Mouse (Mus musculus): ENCODE data around the gene Btaf1.

Btaf1 gene

DNA sequence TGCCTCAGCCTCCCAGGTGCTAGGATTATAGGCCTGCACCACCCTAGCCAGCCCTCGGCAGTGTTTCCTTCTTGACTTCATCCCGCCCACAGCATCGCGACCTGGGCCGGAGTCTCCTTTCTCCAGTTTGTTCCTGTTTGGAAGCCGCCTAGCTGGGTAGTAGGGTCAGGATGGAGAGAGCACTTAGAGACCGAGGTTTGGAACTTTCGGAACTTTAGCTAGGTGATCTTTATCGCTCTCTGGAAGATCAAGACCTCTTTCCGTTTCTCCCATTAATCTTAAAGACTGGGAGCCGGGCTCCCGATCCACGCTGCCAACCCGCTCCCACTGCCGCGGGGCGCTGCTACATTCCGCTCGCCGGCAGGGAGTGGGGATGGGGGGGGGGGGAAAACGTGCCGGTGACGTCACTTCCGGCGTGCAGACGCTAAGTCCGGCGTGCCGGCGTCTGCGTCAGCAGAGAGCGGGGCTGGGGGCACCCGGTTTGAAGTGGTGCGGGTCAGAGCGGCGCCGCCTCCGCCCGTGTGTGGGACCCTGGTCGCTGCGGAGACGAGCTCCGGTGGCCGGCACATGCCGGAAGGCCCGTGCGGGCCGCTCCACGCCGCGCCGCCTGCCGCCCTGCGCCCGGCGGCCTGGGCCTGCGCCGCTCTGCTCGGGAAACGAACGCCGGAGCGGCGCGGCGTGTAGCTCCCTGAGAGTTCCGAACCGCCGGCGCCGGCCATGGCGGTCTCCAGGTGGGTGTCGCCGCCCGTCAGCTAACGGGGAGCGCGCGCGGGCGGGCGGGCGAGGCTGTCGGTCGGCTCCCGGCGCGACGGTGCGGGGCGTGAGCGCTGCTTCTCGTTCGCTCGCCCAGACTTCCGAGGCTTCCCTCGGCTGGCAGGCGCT is at the start of gene Btaf1:
Gene Btaf1, plus strand, starts transcription at position 409 of the 882 bp plus-strand sequence.
- DNase-seq: peak; percentile 91

DNA sequence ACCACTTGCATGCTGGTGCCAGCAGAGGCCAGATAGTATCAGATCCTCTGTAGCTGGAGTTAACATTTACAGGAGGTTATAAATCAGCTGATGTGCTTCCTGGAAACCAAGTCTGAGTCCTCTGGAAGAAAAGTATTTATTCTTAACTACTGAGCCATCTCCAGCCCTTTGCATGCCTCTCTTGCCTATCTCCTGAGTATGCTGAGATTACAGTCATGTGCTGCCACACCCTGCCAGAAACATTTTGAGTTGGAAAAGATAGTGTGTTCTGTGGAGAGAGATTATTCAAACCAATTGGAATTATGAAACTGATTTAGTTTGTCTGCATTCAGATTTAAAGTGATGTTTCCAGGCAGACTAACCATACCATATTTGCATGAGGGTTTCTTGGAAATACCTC is 48.5 kb upstream of the Btaf1 start:
- no peak for DNase-seq

DNA sequence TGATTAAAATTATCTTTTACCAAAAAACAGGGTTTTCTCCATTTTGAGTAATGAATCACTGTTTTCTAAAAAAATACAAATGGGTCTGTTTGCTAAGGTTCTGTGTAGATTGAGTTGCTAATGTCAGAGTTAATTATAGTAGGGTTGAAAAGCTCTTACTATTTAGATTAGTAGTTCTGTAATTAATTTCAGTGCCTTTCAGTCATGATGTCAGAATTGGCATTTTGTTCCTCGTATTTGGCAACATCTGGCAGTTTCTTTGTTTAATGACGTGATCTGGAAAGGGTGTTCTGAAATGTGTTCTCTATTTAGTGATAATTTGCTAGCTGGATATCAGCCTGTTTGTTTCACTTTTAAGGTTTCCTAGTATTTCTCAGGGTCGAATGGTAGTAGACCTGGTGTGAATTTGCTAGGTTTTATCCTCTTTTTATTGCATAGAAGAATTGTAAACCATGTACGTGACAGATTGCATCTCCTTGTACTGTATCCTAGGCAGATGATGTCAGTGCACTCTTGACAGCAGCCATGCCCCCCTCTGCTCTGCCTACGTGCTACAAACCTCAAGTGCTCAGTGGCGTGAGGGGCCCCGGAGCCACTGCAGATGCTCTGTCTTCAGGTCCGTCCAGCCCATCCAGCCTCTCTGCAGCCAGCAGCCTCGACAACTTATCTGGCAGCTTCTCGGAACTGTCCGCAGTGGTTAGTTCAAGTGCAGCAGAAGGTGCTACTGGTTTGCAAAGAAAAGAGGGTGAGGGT is 47.0 kb upstream of the Btaf1 start:
- no peak for DNase-seq

DNA sequence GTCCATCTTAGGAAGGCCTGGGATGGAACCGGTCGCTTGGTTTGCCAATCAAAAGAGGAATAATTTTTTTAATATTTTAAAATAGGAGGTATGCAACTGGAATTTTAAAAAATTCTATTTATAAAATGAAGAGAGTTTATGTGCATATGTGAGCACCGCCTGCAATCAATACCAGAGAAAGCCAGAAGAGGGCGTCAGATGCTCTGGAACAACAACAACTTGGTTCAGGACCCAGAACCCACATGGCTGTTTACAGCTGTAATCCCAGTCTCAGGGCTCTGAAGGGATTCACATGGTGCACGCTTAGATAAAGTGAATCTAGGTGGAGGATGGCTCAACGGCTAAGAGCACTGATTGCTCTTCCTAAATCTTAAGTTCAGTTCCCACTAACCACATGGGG is 42.8 kb upstream of the Btaf1 start:
- peak in 1 of 2 experiments; percentile 51 for DNase-seq

DNA sequence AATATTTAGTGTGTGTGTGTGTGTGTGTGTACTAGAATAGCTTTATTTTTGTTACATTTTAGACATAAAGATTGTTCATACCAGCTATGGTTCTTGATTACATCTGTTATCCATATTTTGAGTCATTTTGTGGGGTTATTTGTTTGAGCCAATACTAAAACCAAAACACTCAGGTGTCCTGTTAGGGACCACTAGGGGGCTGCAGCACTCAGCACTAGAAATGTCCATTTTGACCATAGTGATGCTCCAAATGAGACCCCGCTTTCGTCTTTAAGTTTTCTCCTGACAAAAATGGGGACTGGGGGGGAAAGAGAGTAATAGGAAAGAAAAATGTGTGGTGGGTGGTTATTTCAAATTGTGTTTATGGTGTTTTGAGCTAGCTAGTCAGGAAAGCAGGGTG is 39.6 kb upstream of the Btaf1 start:
- DNase-seq: no peak

DNA sequence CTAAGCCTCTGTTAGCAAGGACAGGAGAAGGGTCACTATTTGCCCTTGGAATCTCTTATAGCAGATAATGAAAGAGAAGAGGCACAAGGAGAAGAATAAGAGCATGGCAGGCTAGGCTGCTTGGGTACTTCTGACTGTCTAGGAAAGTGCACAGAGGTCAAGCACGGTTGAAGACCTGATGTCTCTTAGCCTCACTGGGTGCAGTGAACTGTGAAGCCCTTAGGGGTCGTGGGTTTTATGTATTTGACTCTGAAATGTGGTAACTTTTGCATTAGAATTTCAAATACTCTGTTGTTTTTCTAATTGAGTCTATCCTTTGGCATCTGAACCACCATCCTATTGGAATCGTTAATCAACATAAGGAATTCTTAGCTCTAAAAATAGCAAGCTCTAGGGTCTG is 38.2 kb upstream of the Btaf1 start:
- no peak for DNase-seq

DNA sequence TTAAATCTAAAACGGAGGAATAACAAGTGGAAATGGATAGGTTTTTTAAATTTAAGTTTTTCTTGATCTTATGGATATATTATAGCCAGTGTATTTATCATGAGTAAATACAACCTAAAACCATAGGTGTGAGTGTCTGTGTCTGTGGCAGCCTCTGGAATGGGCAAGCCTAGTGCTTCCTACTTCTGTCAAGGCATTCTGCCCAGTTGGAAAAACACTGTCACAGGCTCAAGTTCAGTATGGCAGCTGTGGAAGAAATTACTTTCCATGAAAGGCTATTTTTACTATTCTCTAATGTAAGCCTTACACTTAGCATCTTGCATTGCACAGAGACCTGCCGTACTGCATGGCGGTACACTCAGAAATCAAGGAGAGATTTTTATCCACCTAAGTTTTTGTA is 34.1 kb upstream of the Btaf1 start:
- no peak for DNase-seq

DNA sequence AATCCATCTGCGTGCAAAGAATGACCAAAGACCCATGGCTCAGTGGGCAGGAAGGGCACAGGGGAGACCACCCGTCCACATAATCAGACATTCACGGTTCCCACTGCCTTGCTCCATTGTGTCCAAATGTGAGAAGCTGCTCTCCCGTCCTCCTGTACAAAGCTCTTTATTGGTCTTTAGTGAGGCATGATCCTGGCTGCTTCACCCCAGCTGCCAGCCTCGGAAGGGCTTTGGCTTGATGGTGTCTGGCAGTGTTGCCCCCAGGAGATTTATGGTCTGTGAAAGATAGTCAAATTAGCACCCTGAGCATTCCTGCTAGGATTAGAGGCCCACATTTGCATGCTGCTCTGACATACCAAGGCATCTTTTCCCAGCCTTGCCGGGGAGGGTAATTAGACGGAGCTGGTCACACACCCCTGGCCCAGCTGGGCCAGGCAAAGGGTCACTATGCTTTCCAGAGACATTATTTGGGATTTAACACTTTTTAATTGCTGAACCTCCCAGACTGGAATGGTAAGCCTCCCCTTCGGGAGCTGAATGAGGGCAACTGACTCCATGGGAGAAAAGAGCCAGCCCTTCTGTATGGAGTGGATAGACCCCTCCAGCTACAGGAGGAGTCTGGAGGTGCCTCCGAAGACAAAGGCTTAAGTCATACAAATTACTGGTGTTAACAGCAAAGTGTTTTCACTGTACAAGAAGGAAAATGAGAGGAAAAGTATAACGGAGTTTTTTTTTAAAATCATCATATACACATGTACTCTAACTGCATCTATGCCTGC is 28.9 kb upstream of the Btaf1 start:
- no peak for DNase-seq

DNA sequence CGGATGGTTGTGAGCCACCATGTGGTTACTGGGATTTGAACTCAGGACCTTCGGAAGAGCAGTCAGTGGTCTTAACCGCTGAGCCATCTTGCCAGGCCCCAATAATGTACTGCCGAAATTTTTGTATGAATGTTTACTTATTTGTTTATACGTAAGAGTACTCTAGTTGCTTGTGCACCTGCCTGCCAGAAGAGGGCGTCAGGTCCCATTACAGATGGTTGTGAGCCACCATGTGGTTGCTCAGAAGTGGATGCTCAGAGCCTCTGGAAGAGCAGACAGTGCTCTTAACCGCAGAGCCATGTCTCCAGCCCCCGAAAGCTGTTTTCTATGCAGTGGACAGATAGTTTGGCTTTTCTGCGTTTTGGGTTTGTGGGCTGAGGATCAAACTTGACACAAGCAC is 28.1 kb upstream of the Btaf1 start:
- DNase-seq: peak in 1 of 2 experiments; percentile 60

DNA sequence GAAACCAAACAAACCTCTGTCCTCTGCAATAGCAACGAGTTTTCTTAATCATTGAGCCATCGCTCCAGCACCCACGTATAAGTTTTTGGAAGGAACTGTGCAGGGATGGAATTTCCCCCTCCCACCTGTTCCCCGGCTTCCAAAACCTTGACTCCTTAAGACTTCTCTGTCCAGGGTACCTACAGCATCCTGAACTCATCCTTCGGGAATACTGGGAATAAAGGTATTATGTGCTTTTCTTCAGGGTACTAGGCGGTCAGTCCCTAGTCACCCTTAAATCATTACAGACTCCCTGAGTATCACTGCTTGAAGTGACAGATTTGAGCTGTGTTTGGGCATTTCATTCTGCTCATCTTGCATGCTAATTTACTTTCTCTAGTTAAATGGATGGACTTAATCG is 22.5 kb upstream of the Btaf1 start:
- DNase-seq: no peak

DNA sequence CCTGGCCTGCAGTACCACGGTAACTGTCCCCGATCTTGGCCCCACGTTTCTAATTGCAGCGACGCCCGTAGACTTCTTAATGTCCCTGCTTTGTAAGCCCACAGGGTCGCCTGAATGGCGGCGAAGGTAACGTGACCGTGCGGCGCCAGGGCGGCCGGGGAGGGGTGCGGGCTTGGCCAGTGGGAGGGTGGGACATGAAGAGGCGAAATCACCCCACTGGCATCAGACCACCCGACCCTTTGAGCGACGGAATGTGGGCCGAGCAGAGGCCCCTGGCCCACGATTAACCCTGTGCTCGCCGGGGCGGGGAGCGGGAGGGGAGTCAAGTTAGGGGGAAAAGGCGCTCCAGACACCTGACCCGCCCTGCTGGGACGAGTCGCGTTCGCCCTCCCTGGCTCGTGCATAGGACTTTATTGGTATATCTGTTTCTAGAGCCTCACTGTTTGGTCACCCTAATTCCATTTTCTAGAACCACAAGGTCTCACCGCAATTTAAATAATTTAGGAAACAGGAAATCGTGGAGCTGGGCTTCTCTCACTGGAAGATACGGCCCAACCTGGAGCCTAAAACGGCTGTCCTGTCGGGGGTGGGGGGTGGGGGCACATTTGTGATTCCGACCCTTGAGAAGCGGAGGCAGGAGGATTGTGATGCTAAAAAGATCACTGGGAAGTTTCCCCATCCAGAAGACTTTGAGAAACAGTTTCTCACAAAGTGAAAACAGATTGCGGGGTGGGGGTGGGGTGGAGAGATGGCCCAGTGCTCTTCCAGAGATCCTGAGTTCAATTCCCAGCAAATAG is 21.5 kb upstream of the Btaf1 start:
- peak; percentile 62 to 65 for DNase-seq

DNA sequence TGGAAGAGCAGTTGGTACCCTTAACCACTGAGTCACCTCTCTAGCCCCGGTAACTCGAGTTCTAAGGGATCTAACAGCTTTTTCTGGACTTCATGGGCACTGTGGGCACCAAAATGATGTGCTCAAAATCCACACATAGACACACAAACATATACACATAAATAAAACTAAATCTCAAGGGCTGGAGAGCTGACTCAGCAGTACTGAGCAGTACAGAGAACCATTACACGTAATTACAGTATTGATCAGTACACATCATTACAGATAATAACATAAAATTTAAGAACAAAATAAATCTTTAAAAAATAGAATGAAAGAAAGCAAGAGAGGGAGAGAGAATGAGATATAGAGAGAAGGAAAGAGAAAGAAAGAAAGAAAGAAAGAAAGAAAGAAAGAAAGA is 16.7 kb upstream of the Btaf1 start:
- no peak for DNase-seq

DNA sequence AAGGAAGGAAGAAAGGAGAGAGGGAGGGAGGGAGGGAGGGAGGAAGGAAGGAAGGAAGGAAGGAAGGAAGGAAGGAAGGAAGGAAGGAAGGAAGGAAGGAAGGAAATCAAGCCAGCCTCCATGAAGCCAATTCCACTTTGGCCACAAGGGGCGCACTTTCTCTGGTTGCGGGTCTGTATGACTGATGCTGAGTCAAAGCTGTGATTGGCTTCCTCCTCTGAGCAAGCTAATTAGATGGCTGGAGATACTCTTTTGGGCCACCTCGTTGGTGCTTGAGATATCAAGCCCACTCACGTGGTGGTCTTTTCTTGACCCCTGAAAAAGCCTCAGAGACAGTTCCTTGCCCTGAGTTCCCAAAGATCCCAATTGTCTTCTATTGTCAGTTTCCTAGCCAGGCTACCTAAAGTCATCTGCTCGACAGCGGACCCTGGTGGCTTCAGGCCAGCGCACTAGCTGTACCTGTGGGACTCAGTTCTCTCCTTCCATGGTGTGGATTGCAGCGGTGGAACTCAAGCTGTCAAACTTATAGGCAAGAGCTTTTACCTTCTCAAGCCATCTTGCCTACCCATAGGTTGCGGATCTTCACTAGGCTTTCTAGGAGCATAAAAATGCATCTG is 16.1 kb upstream of the Btaf1 start:
- DNase-seq: peak; percentile 74 to 87

DNA sequence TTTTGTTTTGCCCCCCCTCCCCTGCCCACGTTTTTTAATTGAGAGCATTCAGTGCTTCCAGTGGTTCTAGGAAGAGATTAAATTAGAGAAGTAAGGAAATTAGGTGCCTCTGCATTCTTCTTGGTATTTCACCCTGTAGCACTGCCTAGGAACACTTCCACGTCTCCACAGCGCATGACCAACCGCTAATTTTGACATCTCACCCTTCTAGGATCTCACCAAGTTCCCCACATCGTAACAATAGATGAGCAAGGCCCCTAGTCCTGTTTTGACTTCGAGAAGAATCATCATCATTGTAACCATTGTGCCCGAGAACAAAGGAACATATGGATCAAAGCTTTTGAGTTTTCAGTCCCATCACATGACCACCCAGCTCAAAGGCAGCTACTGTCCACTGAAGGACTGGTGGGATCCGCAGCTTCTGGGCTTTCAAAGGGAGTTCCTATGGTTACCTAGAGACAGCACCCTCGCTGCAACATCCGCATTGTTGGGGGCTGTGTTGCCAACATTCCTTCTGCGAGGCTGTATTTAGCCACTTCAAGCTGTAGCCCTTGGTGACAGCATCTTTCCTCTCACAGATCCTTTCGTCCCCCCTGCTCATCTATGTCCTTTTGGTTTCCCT is 15.3 kb upstream of the Btaf1 start:
- no peak for DNase-seq

DNA sequence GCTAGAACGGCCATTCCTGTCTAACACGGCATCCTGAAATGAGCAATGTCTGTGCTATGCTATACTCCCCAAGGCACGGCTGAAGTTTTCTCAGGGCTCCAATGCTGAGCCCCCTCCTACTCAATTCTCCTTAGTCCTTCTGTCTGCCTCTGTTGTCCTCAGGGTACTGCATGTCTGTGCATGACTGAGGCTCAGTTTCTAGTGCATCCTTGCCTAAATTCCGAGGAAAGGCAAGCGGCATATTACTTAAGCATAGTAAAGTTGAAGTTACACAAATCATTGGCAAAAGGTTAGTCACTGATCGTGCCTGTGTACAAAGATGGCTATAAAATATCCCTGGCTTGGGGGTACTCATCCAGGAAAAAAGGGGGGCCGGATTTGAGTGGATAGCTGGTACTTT is 12.8 kb upstream of the Btaf1 start:
- DNase-seq: no peak

DNA sequence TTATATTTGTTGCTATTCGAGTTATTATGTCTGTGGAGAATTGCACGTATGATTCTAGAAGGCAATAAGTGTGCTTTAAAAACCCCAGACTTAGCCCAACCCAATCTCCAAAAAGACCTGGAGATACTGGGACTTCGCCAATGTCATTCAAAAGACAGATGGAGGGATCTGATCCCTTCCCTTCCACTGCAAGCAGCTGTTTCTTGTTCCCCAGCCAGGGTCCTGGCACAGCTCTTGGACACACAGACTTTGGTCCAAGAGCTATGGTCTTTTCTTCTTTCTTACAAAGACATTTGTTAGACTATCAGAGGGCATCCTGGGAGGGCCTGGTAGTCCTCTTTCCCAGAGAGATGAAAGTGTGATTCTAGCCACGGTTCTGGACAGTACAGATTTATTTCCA is 9.7 kb upstream of the Btaf1 start:
- no peak for DNase-seq

DNA sequence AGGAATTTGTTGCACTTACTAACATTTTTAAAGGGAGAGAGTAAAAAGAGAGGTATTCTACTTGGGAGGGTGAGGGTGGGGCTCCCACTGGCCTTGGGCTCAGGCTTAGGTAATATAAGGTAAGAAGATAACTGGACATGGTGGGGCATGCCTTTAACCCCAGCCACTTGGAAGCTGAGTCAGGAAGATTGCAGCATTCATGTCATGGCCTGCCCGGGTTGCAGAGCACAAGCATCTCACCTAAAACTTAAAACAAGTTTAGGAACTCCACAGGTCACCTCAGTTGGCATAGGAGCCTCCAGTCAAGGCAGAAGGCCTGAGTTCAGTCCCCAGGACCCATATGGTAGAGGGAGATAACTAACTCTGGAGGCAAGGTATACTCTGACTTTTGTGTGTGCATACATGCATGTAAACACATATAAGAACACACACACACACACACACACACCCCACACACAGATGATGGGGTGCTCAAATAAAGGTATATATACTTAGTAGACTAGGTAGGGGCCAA is 8.9 kb upstream of the Btaf1 start:
- DNase-seq: no peak

DNA sequence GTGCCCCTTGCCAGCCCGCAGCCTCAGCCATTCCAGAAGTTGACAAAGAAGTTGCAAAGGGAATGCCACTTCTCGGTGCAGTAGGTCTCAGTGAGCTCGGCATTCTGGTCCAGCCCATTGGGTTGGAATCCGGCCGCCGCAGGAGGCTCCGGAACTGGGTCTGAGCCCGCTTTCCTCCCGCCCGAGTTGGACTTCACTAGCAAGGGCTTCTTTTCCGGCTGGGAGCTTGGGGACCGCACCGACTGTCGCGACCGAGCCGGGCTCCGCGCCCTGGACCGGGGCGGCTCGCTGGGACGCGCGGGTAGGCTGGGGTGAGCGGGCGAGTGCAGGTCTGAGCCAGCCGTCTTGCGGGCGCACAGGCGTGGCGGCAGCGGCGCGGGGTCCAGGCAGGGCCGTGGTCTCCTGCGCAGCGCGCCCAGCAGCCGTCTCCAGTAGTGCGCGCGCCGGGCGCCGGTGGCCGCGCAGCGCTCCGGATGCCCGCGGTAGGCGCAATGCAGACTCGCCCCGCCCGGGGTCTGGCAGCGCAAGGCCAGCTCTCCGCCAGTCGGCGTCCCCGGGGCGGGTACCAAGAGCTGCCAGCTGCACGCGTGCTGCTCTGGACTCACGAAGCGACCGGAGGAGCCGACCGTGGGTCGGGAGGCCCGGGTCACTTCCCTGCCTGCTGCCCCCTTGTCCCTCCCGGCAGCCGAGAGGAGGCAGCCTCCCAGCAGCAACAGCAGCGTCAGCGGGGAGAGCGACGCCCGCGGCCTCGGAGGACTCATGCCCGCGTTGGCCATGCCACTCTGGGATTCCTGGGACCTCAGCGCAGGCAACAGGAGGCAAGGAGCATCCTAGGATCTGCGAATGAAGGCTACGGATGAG is 7.2 kb upstream of the Btaf1 start:
- DNase-seq: peak; percentile 89 to 91

DNA sequence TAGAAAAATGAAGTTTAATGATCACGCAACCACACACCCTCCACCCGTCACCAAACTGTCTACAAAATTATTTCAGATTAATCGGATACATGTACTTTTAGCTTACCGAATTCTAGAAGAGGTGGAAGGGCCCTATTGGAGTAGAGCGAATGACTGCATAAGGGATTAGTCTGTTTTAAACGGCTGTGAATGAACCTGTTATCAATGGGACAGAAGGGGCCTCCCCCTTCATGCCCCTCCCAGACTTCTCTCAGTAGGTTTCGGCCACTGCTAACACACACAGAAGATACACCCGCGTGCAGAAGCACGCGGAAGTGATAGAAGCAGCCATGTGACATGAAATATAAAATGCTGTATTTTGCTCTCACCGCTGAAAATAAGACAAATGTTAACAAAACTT is 6.4 kb upstream of the Btaf1 start, which contains the start of gene Fgfbp3:
Gene Fgfbp3, minus strand, starts transcription at position 150 of the 400 bp plus-strand sequence.
- no peak for DNase-seq

DNA sequence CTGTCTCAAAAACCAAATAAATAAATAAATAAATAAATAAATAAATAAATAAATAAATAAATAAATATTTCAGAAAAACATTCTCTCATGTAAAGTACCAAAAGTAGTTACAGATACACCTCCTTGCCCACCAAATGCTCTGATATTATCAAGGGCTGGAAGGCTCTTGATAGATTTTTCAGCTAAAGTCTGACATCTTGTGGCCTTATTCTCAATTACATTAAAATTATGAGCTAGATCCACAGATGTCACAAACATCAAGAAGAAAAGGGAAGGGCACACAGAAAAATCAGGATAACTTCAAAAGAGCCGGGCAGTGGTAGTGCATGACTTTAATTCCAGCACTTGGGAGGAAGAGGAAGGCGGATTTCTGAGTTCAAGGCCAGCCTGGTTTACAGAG is 3.9 kb upstream of the Btaf1 start:
- no peak for DNase-seq
